Mouse (Mus musculus): ENCODE data around the gene Gm10721. TPM values are rescaled to one million over a fixed set of nuclear protein-coding genes. Genes with fewer than 3 reads are reported as not detected.
"Not testable (repeated sequence)": the region's sequence is repeated elsewhere in the genome, so short reads cannot be mapped to it uniquely, and the experiment has no call there.

The Gm10721 gene
- polyA plus RNA-seq, 1 experiment from 2014 or later = 0.51 TPM

- not testable (repeated sequence) for H3K4me2 ChIP-seq (replicated peaks); H3K9ac ChIP-seq (replicated peaks); H3K4me1 ChIP-seq (replicated peaks); H3K9me3 ChIP-seq; H3K36me3 ChIP-seq; H3K4me3 ChIP-seq (replicated peaks); H3K27me3 ChIP-seq; ATAC-seq; H3K27ac ChIP-seq
- 66% methylated on average over 13 of the region's 16 CpGs for WGBS
Measured at GRCm38 (mm10) chr9:3029276-3030000, 16.5 kb downstream of the Gm10721 start.

- not testable (repeated sequence) for H3K27me3 ChIP-seq; H3K4me2 ChIP-seq (replicated peaks); H3K36me3 ChIP-seq; H3K9ac ChIP-seq (replicated peaks); H3K9me3 ChIP-seq; H3K4me3 ChIP-seq (replicated peaks); H3K4me1 ChIP-seq (replicated peaks); H3K27ac ChIP-seq; ATAC-seq
- WGBS = 67% methylated on average over 2 of the region's 10 CpGs
Measured at GRCm38 (mm10) chr9:3030677-3031318, 17.9 kb downstream of the Gm10721 start.

- H3K4me1 ChIP-seq (replicated peaks); H3K36me3 ChIP-seq; H3K4me3 ChIP-seq (replicated peaks); H3K27me3 ChIP-seq; H3K27ac ChIP-seq; H3K9me3 ChIP-seq; H3K9ac ChIP-seq (replicated peaks); ATAC-seq; H3K4me2 ChIP-seq (replicated peaks): not testable (repeated sequence)
- 69% methylated on average over 1 of the region's 8 CpGs for WGBS
Measured at GRCm38 (mm10) chr9:3034299-3034698, 21.4 kb downstream of the Gm10721 start, which contains the start of gene Gm17535. Gene Gm17535 (plus strand): TSS chr9:3034599.

- not testable (repeated sequence) for H3K9ac ChIP-seq (replicated peaks); ATAC-seq; H3K27me3 ChIP-seq; H3K36me3 ChIP-seq; H3K4me1 ChIP-seq (replicated peaks); H3K27ac ChIP-seq; H3K4me2 ChIP-seq (replicated peaks); H3K9me3 ChIP-seq; H3K4me3 ChIP-seq (replicated peaks)
- 83% methylated on average over 8 of the region's 8 CpGs for WGBS
Measured at GRCm38 (mm10) chr9:3036577-3036976, 23.6 kb downstream of the Gm10721 start, which contains the start of gene Gm10715. Gene Gm10715 (plus strand): TSS chr9:3036877.

- H3K27me3 ChIP-seq; H3K4me2 ChIP-seq (replicated peaks); H3K27ac ChIP-seq; H3K9ac ChIP-seq (replicated peaks); H3K9me3 ChIP-seq; ATAC-seq; H3K4me1 ChIP-seq (replicated peaks); H3K36me3 ChIP-seq; H3K4me3 ChIP-seq (replicated peaks): not testable (repeated sequence)
- 69% methylated on average over 4 of the region's 4 CpGs for WGBS
Measured at GRCm38 (mm10) chr9:3038161-3038560, 25.2 kb downstream of the Gm10721 start.

Small RNA genes within 50 kb of the gene (microRNA-seq; reads per million reads assigned to microRNA genes)
- not detected for gene Mir101c

Other genes with a start within 250 kb of the Gm10721 start
- gene Gm10722, start 12.2 kb upstream of the Gm10721 start, polyA plus RNA-seq (2015; fragmentation: Nextera tagmentation; extraction: Ambion mirVana) = not detected in 2 replicates
- gene Gm11168, start 9.8 kb upstream of the Gm10721 start, polyA plus RNA-seq (2015; fragmentation: Nextera tagmentation; extraction: Ambion mirVana) = 0.32 and 0.35 TPM in 2 replicates
- gene Gm10720, start 2.5 kb downstream of the Gm10721 start, polyA plus RNA-seq (2015; fragmentation: Nextera tagmentation; extraction: Ambion mirVana) = not detected in 2 replicates
- gene Gm10719, start 4.3 kb downstream of the Gm10721 start, polyA plus RNA-seq (2015; fragmentation: Nextera tagmentation; extraction: Ambion mirVana) = 1.3 and 1.4 TPM in 2 replicates
- gene Gm10718, start 10.4 kb downstream of the Gm10721 start, polyA plus RNA-seq (2015; fragmentation: Nextera tagmentation; extraction: Ambion mirVana) = 2.0 and 2.5 TPM in 2 replicates
- gene Gm10717, start 12.3 kb downstream of the Gm10721 start, polyA plus RNA-seq (2015; fragmentation: Nextera tagmentation; extraction: Ambion mirVana) = 1.5 and 2.0 TPM in 2 replicates
- not detected in 2 replicates for gene Gm17535, start 21.5 kb downstream of the Gm10721 start, polyA plus RNA-seq (2015; fragmentation: Nextera tagmentation; extraction: Ambion mirVana)
- gene Gm10715, start 23.7 kb downstream of the Gm10721 start, polyA plus RNA-seq (2015; fragmentation: Nextera tagmentation; extraction: Ambion mirVana) = not detected in 2 replicates

All from midbrain, embryonic 13.5 days (tissue).